ENCODE assay signal across 8 mouse cellular contexts in genomic region chr8:73353794-73354179, GRCm38 (mm10). TPM values are rescaled to one million over a fixed set of nuclear protein-coding genes. Genes with fewer than 3 reads are reported as not detected.
DNase-seq lines count a peak whose midpoint lies in the region; ATAC-seq lines count a peak whose summit lies in the region.

No protein-coding gene starts in this region.

- WGBS in heart, embryonic 15.5 days: under 1% methylated on average over 16 of the region's 16 CpGs
- WGBS in hindbrain, embryonic 13.5 days: under 1% methylated on average over 16 of the region's 16 CpGs
- 0% methylated on average over 16 of the region's 16 CpGs for WGBS in midbrain, embryonic 12.5 days

- no peaks in the 10 kb centered on the region for H3K36me3 ChIP-seq in heart, embryonic 15.5 days
- no peaks in the 10 kb centered on the region for H3K36me3 ChIP-seq in hindbrain, embryonic 13.5 days
- no peaks in the 10 kb centered on the region for H3K36me3 ChIP-seq in midbrain, embryonic 12.5 days

- no peak for DNase-seq in heart, adult 11 months
- no peak for DNase-seq in urinary bladder, adult 18-20 months (ENCODE audit: low spot score in 2 of 2)
- DNase-seq in cerebellum, postnatal 4 days (ENCODE audit: low spot score in 2 of 2): no peak
- no peak for DNase-seq in layer of hippocampus, adult 11-12 months (ENCODE audit: low spot score)

- H3K4me3 ChIP-seq in heart, embryonic 15.5 days: peak overlapping the region; percentile 82
- H3K4me3 ChIP-seq in brown adipose tissue, adult 24 weeks (ENCODE audit: insufficient read depth, low read depth, low read length): peak overlapping the region; percentile 67
- peak overlapping the region; percentile 93 for H3K4me3 ChIP-seq in hindbrain, embryonic 13.5 days
- peak overlapping the region; percentile 73 for H3K4me3 ChIP-seq in midbrain, embryonic 12.5 days

- H3K4me1 ChIP-seq in heart, embryonic 15.5 days (replicated peaks): peaks cover 26% of the 10 kb centered on the region
- H3K4me1 ChIP-seq in brown adipose tissue, adult 24 weeks (ENCODE audit: control insufficient read depth, insufficient read depth, insufficient read length, low read length): peaks cover 9% of the 10 kb centered on the region; the same call in 1 of the 2 replicates
- H3K4me1 ChIP-seq in hindbrain, embryonic 13.5 days (replicated peaks): peaks cover 43% of the 10 kb centered on the region
- peaks cover 25% of the 10 kb centered on the region for H3K4me1 ChIP-seq in midbrain, embryonic 12.5 days

- peak overlapping the region; percentile 53 for H3K9ac ChIP-seq in heart, embryonic 15.5 days
- peak overlapping the region; percentile 76 for H3K9ac ChIP-seq in hindbrain, embryonic 13.5 days
- peak overlapping the region; percentile 59 for H3K9ac ChIP-seq in midbrain, embryonic 12.5 days (replicated peaks)

- H3K27me3 ChIP-seq in heart, embryonic 15.5 days: no peaks in the 10 kb centered on the region
- H3K27me3 ChIP-seq in hindbrain, embryonic 13.5 days: no peaks in the 10 kb centered on the region
- 0 out of 2 replicates have a peak, but pooled peaks cover 2% of the 10 kb centered on the region for H3K27me3 ChIP-seq in midbrain, embryonic 12.5 days

- H3K4me2 ChIP-seq in heart, embryonic 15.5 days: peak overlapping the region; percentile 84
- H3K4me2 ChIP-seq in hindbrain, embryonic 13.5 days: peak overlapping the region; percentile 73
- peak overlapping the region; percentile 69 for H3K4me2 ChIP-seq in midbrain, embryonic 12.5 days (replicated peaks)

- H3K9me3 ChIP-seq in heart, embryonic 15.5 days (replicated peaks): no peaks in the 10 kb centered on the region
- H3K9me3 ChIP-seq in hindbrain, embryonic 13.5 days: no peaks in the 10 kb centered on the region
- H3K9me3 ChIP-seq in midbrain, embryonic 12.5 days: no peaks in the 10 kb centered on the region

- peak overlapping the region; percentile 72 for H3K27ac ChIP-seq in heart, embryonic 15.5 days
- peak overlapping the region; percentile 42 for H3K27ac ChIP-seq in brown adipose tissue, adult 24 weeks (replicated peaks; ENCODE audit: low read depth, low read length)
- peak overlapping the region; percentile 85 for H3K27ac ChIP-seq in hindbrain, embryonic 13.5 days
- H3K27ac ChIP-seq in midbrain, embryonic 12.5 days (replicated peaks): peak overlapping the region; percentile 78

- peak; percentile 21 for ATAC-seq in heart, embryonic 15.5 days (replicated peaks; ENCODE audit: insufficient number of reproducible peaks, insufficient read depth, low FRiP score, low read depth)
- ATAC-seq in hindbrain, embryonic 13.5 days (ENCODE audit: low FRiP score): peak; percentile 58
- peak; percentile 50 for ATAC-seq in midbrain, embryonic 12.5 days (ENCODE audit: low FRiP score, low read depth)

RNA-seq across cellular contexts. Expression of gene Large1, which starts 0.4 kb away (rescaled TPM):
- polyA plus RNA-seq in heart, embryonic 15.5 days (2015; fragmentation: Nextera tagmentation; extraction: Ambion mirVana): 6.4 and 6.6 TPM in 2 replicates
- 7.5 and 9.1 TPM in 2 replicates for polyA plus RNA-seq in brown adipose tissue, adult 24 weeks (2012; ENCODE audit: insufficient read depth, insufficient read length, missing spikeins)
- polyA plus RNA-seq in hindbrain, embryonic 13.5 days (2015; fragmentation: Nextera tagmentation; extraction: Ambion mirVana): 12.7 and 13.2 TPM in 2 replicates
- 11.7 and 11.9 TPM in 2 replicates for polyA plus RNA-seq in midbrain, embryonic 12.5 days (2016; fragmentation: Nextera tagmentation; extraction: Ambion mirVana)
